Mouse (Mus musculus) heart, adult 2 months (tissue): ENCODE results near the gene Snip1. TPM values are rescaled to one million over a fixed set of nuclear protein-coding genes. Genes with fewer than 3 reads are reported as not detected.

ENCODE experiments used
- DNase-seq, 2 experiments: peaks; one replicate each; pipeline ENCODE4 v3.0.0; 2021
- H3K27ac ChIP-seq: fragments of 200-600 bp; 2 replicates; pipeline ENCODE4 v1.8.1; 2022
- H3K27me3 ChIP-seq: fragments of 200-500 bp; 2 replicates; pipeline ENCODE4 v1.6.1; 2012; ENCODE audit warnings: mild to moderate bottlenecking, low read length, inconsistent platforms, mixed read lengths; ENCODE audit not compliant: control insufficient read depth, insufficient read depth
- H3K36me3 ChIP-seq: fragments of 200-500 bp; 2 replicates; pipeline ENCODE4 v1.6.1; 2012; ENCODE audit warnings: low read length, inconsistent platforms; ENCODE audit not compliant: control insufficient read depth, insufficient read depth
- H3K4me1 ChIP-seq: fragments of 200-500 bp; 2 replicates; pipeline ENCODE4 v1.6.1; 2011; ENCODE audit warnings: low read length; ENCODE audit not compliant: control insufficient read depth, insufficient read depth
- H3K4me3 ChIP-seq: fragments of 200-600 bp; 2 replicates; pipeline ENCODE4 v1.8.1; 2022
- H3K79me2 ChIP-seq: fragments of 200-500 bp; replicated peaks from 2 replicates; pipeline ENCODE4 v1.6.1; 2012; ENCODE audit warnings: mild to moderate bottlenecking, inconsistent platforms, low read length, moderate library complexity, mixed read lengths; ENCODE audit not compliant: control insufficient read depth, insufficient read depth
- H3K9ac ChIP-seq: fragments of 200-500 bp; 2 replicates; pipeline ENCODE4 v1.6.1; 2012; ENCODE audit warnings: low read depth, mild to moderate bottlenecking, control low read depth, inconsistent platforms, low read length, mixed read lengths
- CTCF ChIP-seq: fragments of 200-600 bp; IDR thresholded peaks from 2 replicates; pipeline ENCODE4 v1.8.1; 2022; ENCODE audit warnings: antibody characterized with exemption, mild to moderate bottlenecking, moderate library complexity
- EP300 ChIP-seq: fragments of 200-500 bp; IDR thresholded peaks from 2 replicates; pipeline ENCODE4 v1.6.1; 2011; ENCODE audit warnings: low read depth, low read length, control low read depth; ENCODE audit not compliant: insufficient read depth
- POLR2A ChIP-seq: fragments of 200-500 bp; IDR thresholded peaks from 2 replicates; pipeline ENCODE4 v1.6.1; 2011; ENCODE audit warnings: mild to moderate bottlenecking, low read depth, low read length, control low read depth; ENCODE audit not compliant: insufficient read depth
- whole genome bisulfite sequencing: fragments of 180-500 bp; shearing (Covaris S2); methylation state at CpG from one replicate; pipeline ENCODE4 v1.1.7; 2018; 5-methylcytosine and 5-hydroxymethylcytosine counted together
- intact Hi-C: fragments of 180-260 bp; cut with DNase I; formaldehyde crosslinking; loops from one replicate; pipeline ENCODE4 v1.15.1; 2025
- polyA plus RNA-seq: library from polyadenylated mRNA; depleted of rRNA; stranded (reverse); fragments of >200 nt; gene quantifications from 2 replicates; pipeline ENCODE4 v1.2.3, GENCODE M21; 2012; rRNA removed
- total RNA-seq, 2 experiments: library from RNA; stranded (reverse); gene quantifications; 2 replicates each; pipeline ENCODE4 v1.2.3; 2021

Snip1 gene
- total and polyA plus RNA-seq, 3 experiments: 4.4 to 7.5 (median 7.4) TPM

GRCm38 (mm10) chr4:125117902-125118320, 51.4 kb downstream of the Snip1 start:
- H3K79me2 ChIP-seq: no peaks in the 10 kb centered on the region
- H3K36me3 ChIP-seq: no peaks in the 10 kb centered on the region; the same call in 1 of the 2 replicates
- no peak overlapping the region for H3K9ac ChIP-seq
- H3K4me1 ChIP-seq: peaks cover 16% of the 10 kb centered on the region
- no peak overlapping the region for H3K27ac ChIP-seq
- TF ChIP-seq EP300 (no peak), POLR2A (0 out of 2 replicates have a peak, but pooled peaks have one; percentile 11)
- no peaks in the 10 kb centered on the region for H3K27me3 ChIP-seq
- no peak overlapping the region for H3K4me3 ChIP-seq
- 82% methylated on average over 7 of the region's 7 CpGs for WGBS
- intact Hi-C loops: no loop called here
- DNase-seq: peak in 1 of 2 experiments; percentile 48

GRCm38 (mm10) chr4:125119070-125119469, 52.6 kb downstream of the Snip1 start:
- no peaks in the 10 kb centered on the region for H3K27me3 ChIP-seq
- 82% methylated on average over 10 of the region's 10 CpGs for WGBS
- H3K4me1 ChIP-seq: peaks cover 22% of the 10 kb centered on the region
- no peak overlapping the region for H3K27ac ChIP-seq
- no peaks in the 10 kb centered on the region for H3K79me2 ChIP-seq
- H3K4me3 ChIP-seq: no peak overlapping the region
- no peaks in the 10 kb centered on the region; the same call in 1 of the 2 replicates for H3K36me3 ChIP-seq
- intact Hi-C loops: no loop called here
- no peak for TF ChIP-seq EP300
- no peak for TF ChIP-seq POLR2A
- TF ChIP-seq CTCF: no peak
- DNase-seq: no peak
- H3K9ac ChIP-seq: no peak overlapping the region

GRCm38 (mm10) chr4:125119721-125120120, 53.2 kb downstream of the Snip1 start:
- Histone ChIP-seq H3K9ac (no peak overlapping the region), H3K27ac (no peak overlapping the region), H3K36me3 (no peaks in the 10 kb centered on the region; the same call in 1 of the 2 replicates), H3K79me2 (no peaks in the 10 kb centered on the region), H3K27me3 (no peaks in the 10 kb centered on the region), H3K4me1 (peaks cover 27% of the 10 kb centered on the region), H3K4me3 (no peak overlapping the region)
- no peak for DNase-seq
- WGBS: 89% methylated on average over 11 of the region's 11 CpGs
- intact Hi-C loops: no loop called here
- TF ChIP-seq CTCF (no peak), EP300 (no peak), POLR2A (no peak)

GRCm38 (mm10) chr4:125122431-125123278, 56.2 kb downstream of the Snip1 start:
- peak; percentile 76 to 79 for DNase-seq
- TF ChIP-seq POLR2A: 0 out of 2 replicates have a peak, but pooled peaks have one; percentile 10
- TF ChIP-seq EP300: 0 out of 2 replicates have a peak, but pooled peaks have one; percentile 5
- TF ChIP-seq CTCF: peak; percentile 24
- Histone ChIP-seq H3K36me3 (no peaks in the 10 kb centered on the region; the same call in 1 of the 2 replicates), H3K4me3 (peak overlapping the region; percentile 31; the same call in 1 of the 2 replicates), H3K27ac (peak overlapping the region; percentile 82), H3K9ac (peak overlapping the region; percentile 9; the same call in 1 of the 2 replicates), H3K27me3 (no peaks in the 10 kb centered on the region), H3K79me2 (no peaks in the 10 kb centered on the region), H3K4me1 (peaks cover 32% of the 10 kb centered on the region)
- whole genome bisulfite sequencing: 19% methylated on average over 16 of the region's 16 CpGs
- intact Hi-C loops: loop anchor here (2.0 kb wide), 1 partner anchor 38 kb away; the partner anchor contains the start of gene Meaf6

GRCm38 (mm10) chr4:125123279-125123671, 56.8 kb downstream of the Snip1 start:
- Histone ChIP-seq H3K27ac (peak overlapping the region; percentile 82), H3K79me2 (no peaks in the 10 kb centered on the region), H3K9ac (peak overlapping the region; percentile 3; the same call in 1 of the 2 replicates), H3K4me1 (peaks cover 35% of the 10 kb centered on the region), H3K36me3 (no peaks in the 10 kb centered on the region; the same call in 1 of the 2 replicates), H3K27me3 (no peaks in the 10 kb centered on the region), H3K4me3 (peak overlapping the region; percentile 31; the same call in 1 of the 2 replicates)
- DNase-seq: peak; percentile 59 to 80
- WGBS: 54% methylated on average over 7 of the region's 7 CpGs
- TF ChIP-seq POLR2A (no peak), CTCF (no peak), EP300 (0 out of 2 replicates have a peak, but pooled peaks have one; percentile 4)
- intact Hi-C loops: loop anchor here (2.0 kb wide), 1 partner anchor 38 kb away; the partner anchor contains the start of gene Meaf6

Other genes starting within 250 kb of the Snip1 start
- gene Yrdc, start 216.0 kb upstream of the Snip1 start, total RNA-seq: 10 to 100 TPM; 21.6 to 22.6 TPM
- 18.4 and 38.6 TPM in 2 replicates for gene Yrdc, start 216.0 kb upstream of the Snip1 start, polyA plus RNA-seq
- 10 to 100 TPM; 18.6 to 20.4 TPM for gene 1110065P20Rik, start 215.5 kb upstream of the Snip1 start, total RNA-seq
- 26.3 and 28.0 TPM in 2 replicates for gene 1110065P20Rik, start 215.5 kb upstream of the Snip1 start, polyA plus RNA-seq
- gene Maneal, start 204.5 kb upstream of the Snip1 start, total RNA-seq: under 1 TPM; 0.23 to 0.34 TPM
- gene Maneal, start 204.5 kb upstream of the Snip1 start, polyA plus RNA-seq: 0.41 and 0.88 TPM in 2 replicates
- gene Epha10, start 185.8 kb upstream of the Snip1 start, total RNA-seq: not detected
- 0.02 TPM in 1 of 2 replicates, not detected in the other for gene Epha10, start 185.8 kb upstream of the Snip1 start, polyA plus RNA-seq
- gene 9930104L06Rik, start 129.6 kb upstream of the Snip1 start, total RNA-seq: 1 to 10 TPM; 6.1 to 8.4 TPM
- gene 9930104L06Rik, start 129.6 kb upstream of the Snip1 start, polyA plus RNA-seq: 5.9 and 7.5 TPM in 2 replicates
- gene Cdca8, start 127.4 kb upstream of the Snip1 start, total RNA-seq: under 1 TPM; 0.52 to 0.59 TPM
- 0.35 and 0.57 TPM in 2 replicates for gene Cdca8, start 127.4 kb upstream of the Snip1 start, polyA plus RNA-seq
- gene Rspo1, start 80.2 kb upstream of the Snip1 start, total RNA-seq: 1 to 10 TPM; 2.7 to 4.4 TPM
- 3.9 and 4.0 TPM in 2 replicates for gene Rspo1, start 80.2 kb upstream of the Snip1 start, polyA plus RNA-seq
- gene Gnl2, start 50.1 kb upstream of the Snip1 start, total RNA-seq: 10 to 100 TPM; 27.7 to 28.7 TPM
- 12.2 and 18.6 TPM in 2 replicates for gene Gnl2, start 50.1 kb upstream of the Snip1 start, polyA plus RNA-seq
- gene Dnali1, start 969 bp upstream of the Snip1 start, total RNA-seq: not detected
- gene Dnali1, start 969 bp upstream of the Snip1 start, polyA plus RNA-seq: 1.4 TPM in 1 of 2 replicates, not detected in the other
- 10 to 100 TPM; 21.2 to 21.6 TPM for gene Meaf6, start 18.5 kb downstream of the Snip1 start, total RNA-seq
- gene Meaf6, start 18.5 kb downstream of the Snip1 start, polyA plus RNA-seq: 15.7 and 17.6 TPM in 2 replicates
- 1 to 10 TPM; 3.0 to 4.8 TPM for gene Zc3h12a, start 61.2 kb downstream of the Snip1 start, total RNA-seq
- 5.0 TPM in 2 replicates for gene Zc3h12a, start 61.2 kb downstream of the Snip1 start, polyA plus RNA-seq